Mouse (Mus musculus) heart, embryonic 12.5 days (tissue): ENCODE data around the gene Igfbp3. TPM values are rescaled to one million over a fixed set of nuclear protein-coding genes. Genes with fewer than 3 reads are reported as not detected.

ENCODE experiments used
- ATAC-seq: fragments of 200-750 bp; cut with Nextera tagmentation; 2 replicates; pipeline ENCODE4 v1.8.0; 2017; ENCODE audit warnings: moderate TSS enrichment, moderate library complexity; ENCODE audit not compliant: insufficient number of reproducible peaks, low FRiP score
- H3K27ac ChIP-seq: fragments of 300-500 bp; sonication (generic); 2 replicates; pipeline ENCODE4 v1.5.1; 2016; ENCODE audit warnings: mild to moderate bottlenecking, moderate library complexity; ENCODE audit not compliant: poor library complexity, severe bottlenecking
- H3K27me3 ChIP-seq: fragments of 300-500 bp; sonication (generic); replicated peaks from 2 replicates; pipeline ENCODE4 v1.6.1; 2016; ENCODE audit warnings: mild to moderate bottlenecking, moderate library complexity
- H3K36me3 ChIP-seq: fragments of 300-500 bp; sonication (generic); 2 replicates; pipeline ENCODE4 v1.6.1; 2016; ENCODE audit warnings: mild to moderate bottlenecking, moderate library complexity
- H3K4me1 ChIP-seq: fragments of 300-500 bp; sonication (generic); replicated peaks from 2 replicates; pipeline ENCODE4 v1.6.1; 2016; ENCODE audit warnings: mild to moderate bottlenecking
- H3K4me2 ChIP-seq: fragments of 300-500 bp; sonication (generic); 2 replicates; pipeline ENCODE4 v1.6.1; 2016; ENCODE audit warnings: mild to moderate bottlenecking, moderate library complexity
- H3K4me3 ChIP-seq: fragments of 300-500 bp; sonication (generic); 2 replicates; pipeline ENCODE4 v1.5.1; 2016; ENCODE audit warnings: mild to moderate bottlenecking
- H3K9ac ChIP-seq: fragments of 300-500 bp; sonication (generic); 2 replicates; pipeline ENCODE4 v1.6.1; 2016; ENCODE audit warnings: mild to moderate bottlenecking, moderate library complexity
- H3K9me3 ChIP-seq: fragments of 300-500 bp; sonication (generic); replicated peaks from 2 replicates; pipeline ENCODE4 v1.6.1; 2016; ENCODE audit warnings: mild to moderate bottlenecking, moderate library complexity
- WGBS: fragments of 180-500 bp; shearing (Covaris S2); methylation state at CpG from one replicate; pipeline ENCODE4 v1.1.7; 2016; 5-methylcytosine and 5-hydroxymethylcytosine counted together
- polyA plus RNA-seq: library from polyadenylated mRNA; unstranded; fragments of >200 nt; fragmentation: Nextera tagmentation; extraction: Ambion mirVana; gene quantifications from 2 replicates; pipeline ENCODE4 v1.2.1, GENCODE M21; 2016

Gene Igfbp3
- polyA plus RNA-seq, 1 experiment from 2014 or later, result 24.4 TPM

DNA sequence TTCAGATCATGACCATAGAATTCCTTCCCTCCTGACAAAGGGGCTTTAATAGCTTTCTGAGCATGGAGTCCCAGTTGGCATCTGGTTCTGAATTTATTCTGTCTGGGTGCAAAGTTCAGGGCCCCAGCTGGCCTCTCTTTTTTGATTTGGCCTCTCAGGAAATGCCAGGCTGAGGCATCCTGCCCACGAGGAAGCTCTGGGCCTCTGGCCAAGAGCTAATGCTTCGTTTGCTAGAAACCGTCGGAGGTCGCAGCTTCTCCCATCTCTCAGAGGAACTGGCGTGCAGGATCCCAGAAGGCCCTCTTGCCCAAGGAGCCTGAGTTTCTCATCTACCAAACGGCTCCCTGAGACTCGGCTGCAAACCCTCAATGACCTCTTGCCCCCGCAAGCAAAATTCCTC is 2.5 kb downstream of the Igfbp3 start:
- Histone ChIP-seq H3K4me1 (peaks cover 23% of the 10 kb centered on the region), H3K9ac (no peak overlapping the region), H3K4me3 (no peak overlapping the region), H3K36me3 (no peaks in the 10 kb centered on the region), H3K27me3 (peaks cover 34% of the 10 kb centered on the region), H3K27ac (no peak overlapping the region), H3K4me2 (no peak overlapping the region), H3K9me3 (no peaks in the 10 kb centered on the region)
- ATAC-seq, result no peak
- 31% methylated on average over 9 of the region's 9 CpGs for WGBS

DNA sequence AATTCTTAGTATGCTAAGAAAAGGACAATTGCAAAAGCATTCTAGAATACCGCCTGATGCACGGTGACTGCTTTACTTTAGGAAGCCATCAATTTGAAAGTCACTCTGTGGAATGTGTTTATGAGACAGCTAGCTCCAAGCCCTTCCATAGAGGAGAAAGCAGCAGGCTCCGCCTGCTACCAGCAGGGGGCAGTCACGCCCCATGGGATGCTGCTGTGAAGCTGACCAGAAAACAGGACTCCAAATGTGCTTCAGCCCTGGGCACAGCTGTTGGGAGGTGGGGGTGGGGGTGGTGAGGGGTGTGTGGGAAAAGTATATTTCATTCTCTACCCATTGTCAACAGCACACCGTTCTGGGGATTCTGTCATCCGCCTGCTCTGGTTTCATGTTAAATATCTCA is 3.4 kb downstream of the Igfbp3 start:
- no peak for ATAC-seq
- peaks cover 18% of the 10 kb centered on the region for H3K4me1 ChIP-seq
- H3K9ac ChIP-seq, result no peak overlapping the region
- 26% methylated on average over 6 of the region's 6 CpGs for WGBS
- H3K27me3 ChIP-seq, result peaks cover 34% of the 10 kb centered on the region
- no peak overlapping the region for H3K27ac ChIP-seq
- no peak overlapping the region for H3K4me2 ChIP-seq
- no peaks in the 10 kb centered on the region for H3K36me3 ChIP-seq
- H3K9me3 ChIP-seq, result no peaks in the 10 kb centered on the region
- no peak overlapping the region for H3K4me3 ChIP-seq

DNA sequence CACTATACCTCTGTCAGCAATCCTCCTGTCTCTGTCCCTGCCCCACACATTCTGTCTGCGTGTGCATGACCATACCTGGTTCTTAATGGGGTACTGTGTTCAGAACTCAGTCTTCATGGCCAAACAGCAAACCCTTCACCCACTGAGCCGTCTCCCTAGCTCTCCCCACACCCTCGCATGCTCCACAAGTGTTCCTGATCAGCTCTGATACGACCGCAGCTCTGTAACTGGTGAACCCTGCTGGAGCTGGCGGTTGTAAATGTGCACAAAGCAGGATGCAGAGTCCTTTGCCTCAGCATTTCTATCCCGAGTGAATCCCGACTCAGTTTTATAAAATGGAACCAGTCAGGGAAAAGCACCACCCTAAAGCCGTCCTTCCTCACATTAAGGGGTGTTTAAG is 9.9 kb downstream of the Igfbp3 start:
- WGBS, result 80% methylated on average over 9 of the region's 9 CpGs
- Histone ChIP-seq H3K4me2 (no peak overlapping the region), H3K4me1 (0 out of 2 replicates have a peak, but pooled peaks cover 3% of the 10 kb centered on the region), H3K9ac (no peak overlapping the region), H3K4me3 (no peak overlapping the region), H3K27ac (no peak overlapping the region), H3K36me3 (no peaks in the 10 kb centered on the region), H3K27me3 (no peaks in the 10 kb centered on the region; the same call in 1 of the 2 replicates), H3K9me3 (no peaks in the 10 kb centered on the region)
- no peak for ATAC-seq

DNA sequence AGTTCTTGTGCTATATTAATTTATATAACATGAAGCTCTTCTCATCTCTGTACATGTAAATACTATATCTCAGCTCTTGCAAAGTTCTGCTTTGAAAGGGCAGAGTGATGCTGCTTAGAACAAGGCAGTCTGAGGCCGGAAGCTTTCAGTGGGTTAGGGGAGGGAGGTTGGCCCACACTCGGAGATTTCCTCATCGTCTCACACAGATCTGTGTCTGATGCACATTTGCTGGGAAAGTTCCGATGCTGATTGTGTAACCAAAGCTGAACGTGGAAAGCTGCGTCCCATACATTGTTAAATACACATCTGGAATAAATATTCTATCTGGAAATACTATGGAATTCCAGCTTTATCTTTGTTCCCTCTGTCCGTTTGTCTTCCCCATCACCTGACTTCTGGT is 11.5 kb downstream of the Igfbp3 start:
- Histone ChIP-seq H3K9ac (no peak overlapping the region), H3K4me2 (no peak overlapping the region), H3K27me3 (no peaks in the 10 kb centered on the region; the same call in 1 of the 2 replicates), H3K36me3 (no peaks in the 10 kb centered on the region), H3K9me3 (no peaks in the 10 kb centered on the region), H3K4me1 (0 out of 2 replicates have a peak, but pooled peaks cover 3% of the 10 kb centered on the region), H3K4me3 (no peak overlapping the region), H3K27ac (no peak overlapping the region)
- no peak for ATAC-seq
- WGBS, result 65% methylated on average over 7 of the region's 7 CpGs

DNA sequence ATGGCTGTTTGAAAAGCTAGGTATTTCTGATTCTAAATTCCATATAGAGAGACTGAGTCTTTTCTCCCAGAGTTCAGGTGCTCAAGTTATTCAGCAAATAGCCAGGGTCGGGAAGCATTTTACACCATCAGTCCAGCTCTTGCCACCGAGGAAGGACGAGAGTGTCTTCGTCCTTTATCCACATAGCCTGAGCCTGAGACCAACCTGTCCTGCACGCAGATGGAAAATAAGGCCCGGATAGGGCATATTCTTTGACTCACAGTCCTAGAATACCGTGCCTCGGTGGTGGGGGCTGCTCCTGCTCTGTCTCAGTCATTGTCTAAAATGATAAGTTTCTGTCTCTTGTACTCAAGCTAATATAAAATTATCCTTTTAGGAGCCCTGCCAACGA is 13.3 kb downstream of the Igfbp3 start:
- Histone ChIP-seq H3K9me3 (no peaks in the 10 kb centered on the region), H3K27ac (no peak overlapping the region), H3K4me3 (no peak overlapping the region), H3K4me2 (no peak overlapping the region), H3K4me1 (0 out of 2 replicates have a peak, but pooled peaks cover 3% of the 10 kb centered on the region), H3K36me3 (no peaks in the 10 kb centered on the region), H3K9ac (no peak overlapping the region), H3K27me3 (no peaks in the 10 kb centered on the region; the same call in 1 of the 2 replicates)
- no peak for ATAC-seq
- 70% methylated on average over 9 of the region's 9 CpGs for WGBS

DNA sequence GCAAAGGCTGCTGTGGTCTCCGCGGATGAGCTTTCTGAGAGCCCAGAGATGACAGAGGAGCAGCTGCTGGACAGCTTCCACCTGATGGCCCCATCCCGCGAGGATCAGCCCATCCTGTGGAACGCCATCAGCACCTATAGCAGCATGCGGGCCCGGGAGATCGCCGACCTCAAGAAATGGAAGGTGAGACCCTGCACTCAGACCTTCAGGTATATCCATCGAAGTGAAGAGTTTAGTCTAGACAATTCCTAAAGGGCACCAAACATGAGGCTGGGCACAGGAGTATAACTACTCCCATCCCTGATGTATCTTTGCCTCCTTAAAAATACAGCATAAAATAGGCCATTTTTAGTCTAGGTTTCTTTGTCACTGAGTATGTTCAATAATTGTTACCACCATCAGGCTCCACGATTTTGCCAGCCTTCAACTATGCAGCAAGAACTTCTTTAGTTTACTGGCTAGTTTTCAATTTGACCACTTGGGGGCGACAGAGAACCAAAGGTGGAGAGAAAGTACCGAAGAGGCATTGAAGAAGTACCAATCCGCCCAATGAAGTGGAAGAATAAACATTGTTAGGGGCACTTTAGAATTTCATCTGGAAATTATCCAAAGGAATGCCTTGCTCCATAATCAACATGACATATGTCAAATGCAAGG is 13.9 kb downstream of the Igfbp3 start:
- Histone ChIP-seq H3K27me3 (no peaks in the 10 kb centered on the region; the same call in 1 of the 2 replicates), H3K9me3 (0 out of 2 replicates have a peak, but pooled peaks cover 3% of the 10 kb centered on the region)
- 45% methylated on average over 14 of the region's 14 CpGs for WGBS

DNA sequence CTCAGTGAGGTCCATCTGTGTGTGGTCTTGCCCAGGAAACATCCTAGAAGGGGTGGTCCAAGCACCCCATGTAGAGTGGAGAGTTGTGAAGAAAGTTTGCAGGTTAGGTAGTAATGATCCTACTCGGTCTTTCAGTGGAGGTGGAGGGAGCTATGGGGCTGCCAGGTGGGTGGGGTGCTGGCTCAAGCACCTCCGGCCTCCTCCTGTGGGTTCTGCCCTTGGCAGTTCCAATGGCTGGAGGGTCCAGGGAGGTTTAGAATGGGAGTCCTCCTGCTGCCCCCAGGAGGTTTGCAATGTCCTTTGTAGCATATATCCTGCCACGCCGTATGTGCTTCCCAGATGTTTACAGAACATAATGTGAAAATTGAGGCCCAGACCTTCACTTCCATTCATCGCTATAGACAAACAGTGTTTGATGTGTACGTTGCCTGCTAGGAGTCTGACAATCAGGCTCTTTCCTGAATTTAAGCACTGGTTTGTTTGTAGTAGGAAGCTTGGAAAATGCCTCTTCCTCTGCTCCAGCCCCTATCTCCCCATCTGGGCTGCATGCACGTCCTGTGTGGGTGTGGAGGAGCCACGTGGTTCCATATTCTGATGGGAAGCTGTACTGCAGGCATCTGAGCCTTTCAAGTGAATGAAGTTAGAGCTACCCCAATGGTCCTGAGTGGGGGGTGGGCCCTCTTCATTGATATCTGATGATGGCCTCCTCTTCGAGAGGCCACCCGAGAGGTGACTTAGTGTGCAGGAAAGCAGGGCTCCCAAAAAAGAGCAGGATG is 15.1 kb downstream of the Igfbp3 start:
- Histone ChIP-seq H3K4me1 (0 out of 2 replicates have a peak, but pooled peaks cover 3% of the 10 kb centered on the region), H3K36me3 (no peaks in the 10 kb centered on the region), H3K27ac (no peak overlapping the region), H3K27me3 (no peaks in the 10 kb centered on the region; the same call in 1 of the 2 replicates), H3K9ac (no peak overlapping the region), H3K4me3 (no peak overlapping the region), H3K9me3 (0 out of 2 replicates have a peak, but pooled peaks cover 3% of the 10 kb centered on the region), H3K4me2 (no peak overlapping the region)
- 61% methylated on average over 10 of the region's 10 CpGs for WGBS
- no peak for ATAC-seq

More for the DNA sequence above, 13.9 kb downstream of the Igfbp3 start:
- Histone ChIP-seq H3K9ac (no peak overlapping the region), H3K4me1 (0 out of 2 replicates have a peak, but pooled peaks cover 3% of the 10 kb centered on the region), H3K4me2 (no peak overlapping the region), H3K36me3 (no peaks in the 10 kb centered on the region), H3K27ac (no peak overlapping the region), H3K4me3 (no peak overlapping the region)
- no peak for ATAC-seq

DNA sequence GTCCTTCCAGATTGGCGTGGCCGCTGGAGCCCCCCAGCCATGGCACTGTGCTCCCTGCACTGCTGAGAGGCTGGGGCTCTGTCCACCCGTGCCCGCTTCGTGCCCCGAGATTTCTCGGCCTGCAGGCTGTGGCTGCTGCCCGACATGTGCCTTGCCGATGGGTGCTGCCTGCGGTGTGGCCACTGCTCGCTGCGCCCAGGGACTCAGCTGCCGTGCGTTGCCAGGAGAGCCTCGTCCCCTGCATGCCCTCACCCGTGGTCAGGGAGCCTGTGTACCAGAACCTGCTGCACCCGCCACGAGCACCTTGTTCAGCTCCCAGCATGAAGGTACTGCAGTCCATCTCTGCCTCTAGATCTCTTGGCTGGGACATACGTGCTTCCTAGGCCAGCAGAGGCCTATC is 15.7 kb downstream of the Igfbp3 start:
- Histone ChIP-seq H3K4me1 (peaks cover 7% of the 10 kb centered on the region; the same call in 1 of the 2 replicates), H3K27me3 (no peaks in the 10 kb centered on the region; the same call in 1 of the 2 replicates), H3K27ac (no peak overlapping the region), H3K4me2 (no peak overlapping the region), H3K9ac (no peak overlapping the region), H3K4me3 (no peak overlapping the region), H3K9me3 (0 out of 2 replicates have a peak, but pooled peaks cover 3% of the 10 kb centered on the region), H3K36me3 (no peaks in the 10 kb centered on the region)
- no peak for ATAC-seq
- WGBS, result 90% methylated on average over 19 of the region's 19 CpGs

DNA sequence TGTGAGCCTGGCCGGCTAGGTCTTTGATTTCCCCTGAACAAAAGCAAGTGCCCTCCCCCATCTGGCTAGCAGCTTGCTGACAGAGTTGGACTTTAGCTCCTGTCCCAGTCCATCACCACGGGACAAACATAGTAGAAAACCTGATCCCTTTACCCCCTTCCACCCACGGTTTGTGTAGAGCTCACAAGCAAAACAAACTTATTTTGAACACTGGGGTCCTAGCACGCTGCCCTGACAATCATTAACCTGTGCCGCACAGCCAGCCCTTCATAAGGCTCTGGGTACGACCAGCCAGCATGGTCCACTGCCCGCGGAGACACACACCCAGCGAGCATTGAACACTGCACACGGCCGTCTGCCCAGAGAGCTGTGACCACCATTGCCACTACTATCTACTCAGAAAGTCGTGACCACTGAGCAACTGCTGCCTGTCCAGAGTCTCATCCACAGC is 16.2 kb downstream of the Igfbp3 start, which contains the start of gene Igfbp1:
TSS of gene Igfbp1 (plus strand) at position 292 of the 451 bp plus-strand sequence.
- Histone ChIP-seq H3K9ac (no peak within 1 kb of the TSS), H3K4me3 (no peak within 1 kb of the TSS), H3K9me3 (0 out of 2 replicates have a peak, but pooled peaks cover 3% of the 10 kb centered on the region), H3K4me2 (no peak within 1 kb of the TSS), H3K27ac (no peak within 1 kb of the TSS), H3K27me3 (no peaks in the 10 kb centered on the region; the same call in 1 of the 2 replicates), H3K4me1 (peaks cover 12% of the 10 kb centered on the region; the same call in 1 of the 2 replicates), H3K36me3 (no peaks in the 10 kb centered on the region)
- 71% methylated on average over 12 of the region's 12 CpGs for WGBS
- ATAC-seq, result no peak

DNA sequence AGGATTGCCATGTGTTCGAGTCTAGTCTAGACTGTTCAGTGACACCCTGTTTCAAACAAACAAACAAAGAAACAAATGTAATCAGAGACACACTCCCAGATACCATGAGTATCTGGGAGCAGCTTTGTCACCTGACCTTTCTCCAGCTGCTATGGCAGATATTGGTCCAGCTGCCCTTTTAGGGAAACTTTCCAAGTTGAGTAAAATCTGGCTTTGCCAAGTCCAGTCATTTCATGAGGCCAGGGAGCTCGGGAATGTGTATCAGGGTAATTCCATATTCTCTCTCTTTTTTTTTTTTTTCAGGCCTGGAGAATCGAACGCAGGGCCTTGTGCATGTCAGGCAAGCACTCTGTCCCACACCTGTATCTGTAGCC is 18.4 kb downstream of the Igfbp3 start:
- Histone ChIP-seq H3K27ac (no peak overlapping the region), H3K4me2 (no peak overlapping the region), H3K36me3 (no peaks in the 10 kb centered on the region), H3K4me3 (no peak overlapping the region), H3K9ac (no peak overlapping the region), H3K9me3 (0 out of 2 replicates have a peak, but pooled peaks cover 3% of the 10 kb centered on the region), H3K27me3 (no peaks in the 10 kb centered on the region; the same call in none of the 2 replicates), H3K4me1 (peaks cover 17% of the 10 kb centered on the region; the same call in 1 of the 2 replicates)
- WGBS, result 75% methylated on average over 4 of the region's 4 CpGs
- no peak for ATAC-seq
